Mouse (Mus musculus): Measurements from ENCODE around the gene Tmem82. TPM values are rescaled to one million over a fixed set of nuclear protein-coding genes. Genes with fewer than 3 reads are reported as not detected.

Gene Tmem82
- polyA plus RNA-seq, 1 experiment from 2014 or later: 8.4 TPM

DNA sequence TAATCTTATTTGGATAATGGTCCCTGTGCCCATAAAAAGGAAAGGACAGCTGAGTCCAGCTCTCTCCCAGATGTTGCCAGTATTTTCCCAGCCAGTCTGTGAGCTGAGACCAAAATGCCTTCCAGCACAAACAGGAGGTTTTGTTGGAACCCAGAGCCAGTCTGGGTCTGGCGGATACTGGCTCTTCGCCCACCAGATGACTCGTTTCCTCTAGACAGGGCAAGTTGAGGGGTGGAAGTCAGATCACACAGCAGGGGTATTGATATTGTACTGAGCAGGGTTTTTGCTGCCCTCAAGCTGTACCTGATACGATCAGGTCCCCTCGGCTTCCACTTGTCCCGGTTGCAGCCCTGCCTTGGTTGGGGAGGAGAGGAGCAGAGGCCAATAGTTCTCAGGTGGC lies 8.9 kb downstream of the Tmem82 start:
- H3K4me3 ChIP-seq (ENCODE audit: low read depth, low read length): no peak overlapping the region
- H3K9me3 ChIP-seq (ENCODE audit: control insufficient read depth, low read length): 0 out of 2 replicates have a peak, but pooled peaks cover 3% of the 10 kb centered on the region
- no peaks in the 10 kb centered on the region for H3K36me3 ChIP-seq (ENCODE audit: control insufficient read depth, insufficient read depth, low read length)
- ATAC-seq (replicated peaks; ENCODE audit: low FRiP score, low TSS enrichment, low read depth) (no peak), DNase-seq (ENCODE audit: low spot score) (no peak)
- no peaks in the 10 kb centered on the region for H3K27me3 ChIP-seq (replicated peaks; ENCODE audit: control insufficient read depth, insufficient read depth, low read length)
- H3K27ac ChIP-seq (ENCODE audit: low read depth): no peak overlapping the region
- H3K9ac ChIP-seq (ENCODE audit: low read length): no peak overlapping the region
- peaks cover 10% of the 10 kb centered on the region for H3K4me1 ChIP-seq (replicated peaks; ENCODE audit: control insufficient read depth, insufficient read depth, low read length)
- 68% methylated on average over 6 of the region's 6 CpGs for WGBS
- H3K4me2 ChIP-seq (ENCODE audit: low read length): no peak overlapping the region

DNA sequence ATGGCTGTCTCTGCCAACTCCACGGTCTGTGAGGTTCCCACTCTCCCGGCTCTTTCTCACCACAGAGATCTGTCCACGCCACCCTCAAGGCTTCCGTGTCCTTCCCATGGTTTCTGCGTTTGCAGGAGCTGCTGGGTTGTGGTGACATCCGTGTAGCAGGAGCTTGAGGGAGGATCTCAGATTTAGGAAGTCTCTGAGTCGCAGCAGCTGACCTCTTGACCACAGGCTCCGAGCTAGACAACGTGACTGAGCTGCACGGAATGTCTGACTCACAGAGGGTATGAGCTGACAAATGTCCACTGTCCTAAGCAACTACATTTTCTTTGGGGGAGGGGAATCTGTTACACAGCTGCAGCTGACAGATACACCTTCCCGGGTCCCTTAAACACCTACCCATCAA lies 12.6 kb downstream of the Tmem82 start, which contains the start of gene Fblim1:
Fblim1 (minus strand) TSS at position 236 of the 400 bp plus-strand sequence.
- Histone ChIP-seq H3K9me3 (ENCODE audit: control insufficient read depth, low read length) (0 out of 2 replicates have a peak, but pooled peaks cover 3% of the 10 kb centered on the region), H3K9ac (ENCODE audit: low read length) (no peak within 1 kb of the TSS), H3K4me2 (ENCODE audit: low read length) (no peak within 1 kb of the TSS), H3K4me1 (replicated peaks; ENCODE audit: control insufficient read depth, insufficient read depth, low read length) (peaks cover 18% of the 10 kb centered on the region), H3K36me3 (ENCODE audit: control insufficient read depth, insufficient read depth, low read length) (no peaks in the 10 kb centered on the region), H3K27ac (ENCODE audit: low read depth) (peak within 1 kb of the TSS; percentile 17; the same call in 1 of the 2 replicates), H3K4me3 (ENCODE audit: low read depth, low read length) (no peak within 1 kb of the TSS), H3K27me3 (replicated peaks; ENCODE audit: control insufficient read depth, insufficient read depth, low read length) (no peaks in the 10 kb centered on the region)
- ATAC-seq (replicated peaks; ENCODE audit: low FRiP score, low TSS enrichment, low read depth) (no peak), DNase-seq (ENCODE audit: low spot score) (no peak)
- 75% methylated on average over 11 of the region's 11 CpGs for WGBS

DNA sequence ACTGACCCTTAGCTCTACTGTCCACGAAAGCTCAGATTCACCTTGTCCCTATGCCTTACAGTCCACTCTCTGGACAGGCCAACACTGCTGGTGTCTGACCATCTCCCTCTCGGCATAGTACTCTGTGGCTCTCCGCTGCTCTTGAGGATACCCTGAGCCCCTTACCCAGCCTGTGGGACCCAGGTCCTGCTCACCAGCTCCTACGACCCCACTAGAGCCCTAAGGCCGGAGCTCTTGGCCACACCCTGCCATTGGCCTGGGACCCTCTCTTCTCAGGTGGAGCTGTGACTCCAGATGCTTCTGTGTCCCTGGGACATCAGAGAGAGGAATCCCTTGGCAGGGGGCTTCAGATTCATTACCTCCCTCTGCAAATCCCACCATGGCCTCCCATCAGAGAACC lies 13.0 kb downstream of the Tmem82 start:
- 86% methylated on average over 5 of the region's 5 CpGs for WGBS

DNA sequence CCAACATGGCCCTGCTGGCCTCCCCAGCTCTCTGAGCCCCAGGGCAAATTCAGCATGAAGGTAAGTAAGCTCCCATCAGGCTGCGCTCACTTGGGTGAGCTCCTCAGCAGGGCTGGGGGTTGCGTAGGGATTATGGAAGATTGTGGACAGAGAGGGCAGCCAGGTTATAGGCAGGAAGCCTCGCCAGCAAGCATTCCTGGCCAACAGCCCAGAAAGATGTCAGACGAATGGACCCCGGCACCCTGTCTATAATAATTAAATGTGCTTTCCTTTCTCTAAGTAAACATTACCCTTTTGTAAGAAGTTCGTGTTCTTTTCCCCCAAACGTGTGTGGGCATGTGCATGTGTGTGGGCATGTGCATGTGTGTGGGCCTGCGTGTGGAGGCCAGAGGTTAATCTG lies 13.9 kb downstream of the Tmem82 start:
- no peaks in the 10 kb centered on the region for H3K27me3 ChIP-seq (replicated peaks; ENCODE audit: control insufficient read depth, insufficient read depth, low read length)
- no peak overlapping the region for H3K4me2 ChIP-seq (ENCODE audit: low read length)
- H3K4me1 ChIP-seq (replicated peaks; ENCODE audit: control insufficient read depth, insufficient read depth, low read length): peaks cover 23% of the 10 kb centered on the region
- 0 out of 2 replicates have a peak, but pooled peaks cover 3% of the 10 kb centered on the region for H3K9me3 ChIP-seq (ENCODE audit: control insufficient read depth, low read length)
- WGBS: 26% methylated on average over 8 of the region's 8 CpGs
- ATAC-seq (replicated peaks; ENCODE audit: low FRiP score, low TSS enrichment, low read depth) (no peak), DNase-seq (ENCODE audit: low spot score) (no peak)
- H3K9ac ChIP-seq (ENCODE audit: low read length): no peak overlapping the region
- peak overlapping the region; percentile 17 for H3K27ac ChIP-seq (ENCODE audit: low read depth)
- H3K4me3 ChIP-seq (ENCODE audit: low read depth, low read length): no peak overlapping the region
- no peaks in the 10 kb centered on the region for H3K36me3 ChIP-seq (ENCODE audit: control insufficient read depth, insufficient read depth, low read length)

More for the DNA sequence above, 13.0 kb downstream of the Tmem82 start:
- no peak overlapping the region for H3K9ac ChIP-seq (ENCODE audit: low read length)
- H3K9me3 ChIP-seq (ENCODE audit: control insufficient read depth, low read length): 0 out of 2 replicates have a peak, but pooled peaks cover 3% of the 10 kb centered on the region
- no peaks in the 10 kb centered on the region for H3K36me3 ChIP-seq (ENCODE audit: control insufficient read depth, insufficient read depth, low read length)
- H3K27me3 ChIP-seq (replicated peaks; ENCODE audit: control insufficient read depth, insufficient read depth, low read length): no peaks in the 10 kb centered on the region
- no peak overlapping the region for H3K4me3 ChIP-seq (ENCODE audit: low read depth, low read length)
- H3K27ac ChIP-seq (ENCODE audit: low read depth): no peak overlapping the region
- no peak for ATAC-seq (replicated peaks; ENCODE audit: low FRiP score, low TSS enrichment, low read depth)
- peaks cover 18% of the 10 kb centered on the region for H3K4me1 ChIP-seq (replicated peaks; ENCODE audit: control insufficient read depth, insufficient read depth, low read length)
- no peak for DNase-seq (ENCODE audit: low spot score)
- no peak overlapping the region for H3K4me2 ChIP-seq (ENCODE audit: low read length)

DNA sequence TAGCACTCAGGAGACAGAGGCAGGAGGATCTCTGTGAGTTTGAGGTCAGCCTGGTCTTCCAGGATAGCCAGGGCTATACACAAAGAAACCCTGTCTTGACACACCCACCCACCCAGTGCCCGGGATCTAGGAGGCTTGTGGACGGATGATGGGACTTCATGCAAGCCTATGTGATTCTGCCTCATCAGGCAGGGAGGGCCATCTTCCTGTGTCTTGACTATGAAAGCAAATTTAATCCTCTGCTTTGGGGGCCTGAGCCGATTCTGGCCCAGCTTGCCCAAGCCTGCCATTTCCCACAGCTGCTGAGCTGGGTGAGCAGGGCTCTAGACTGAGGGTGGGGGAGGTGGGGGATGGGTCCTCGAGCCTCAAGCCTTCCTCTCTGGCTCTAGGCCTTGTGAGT lies 14.5 kb downstream of the Tmem82 start:
- H3K9ac ChIP-seq (ENCODE audit: low read length): no peak overlapping the region

DNA sequence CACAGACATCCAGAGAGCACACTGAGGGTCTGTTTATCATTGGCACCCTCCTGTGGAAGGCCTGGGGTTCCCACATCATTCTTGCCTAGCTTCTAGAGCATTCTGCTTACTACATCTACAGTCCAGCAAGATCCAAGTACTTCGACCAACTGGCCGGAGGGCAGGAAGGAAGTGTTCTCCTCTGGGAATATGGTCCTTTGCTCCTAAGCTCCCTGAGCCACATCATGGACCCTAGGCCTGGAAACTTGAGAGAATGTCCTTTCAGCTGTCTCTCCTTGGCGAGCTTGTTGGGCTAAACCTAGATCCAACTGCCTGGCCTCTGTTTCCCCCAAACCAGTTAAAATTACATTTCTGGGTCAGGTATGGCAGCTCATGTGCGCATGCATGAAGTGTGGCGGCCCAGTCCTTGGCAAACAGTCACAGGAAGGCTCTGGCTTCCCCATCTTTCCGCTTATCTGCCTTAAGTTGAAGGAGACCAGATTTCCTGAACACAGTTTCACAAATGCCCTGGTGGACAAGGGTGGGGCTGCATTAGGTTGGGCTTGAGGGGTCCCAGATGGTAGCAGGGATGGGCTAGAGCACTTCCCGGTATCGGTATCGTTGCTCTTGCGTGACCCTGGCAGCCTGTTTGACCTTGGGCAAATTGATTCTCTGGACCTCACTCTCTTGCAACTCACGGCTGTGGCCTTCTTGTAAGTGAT lies 15.8 kb downstream of the Tmem82 start:
- Histone ChIP-seq H3K36me3 (ENCODE audit: control insufficient read depth, insufficient read depth, low read length) (no peaks in the 10 kb centered on the region), H3K27ac (ENCODE audit: low read depth) (no peak overlapping the region), H3K27me3 (replicated peaks; ENCODE audit: control insufficient read depth, insufficient read depth, low read length) (no peaks in the 10 kb centered on the region), H3K9ac (ENCODE audit: low read length) (no peak overlapping the region), H3K4me1 (replicated peaks; ENCODE audit: control insufficient read depth, insufficient read depth, low read length) (peaks cover 27% of the 10 kb centered on the region), H3K9me3 (ENCODE audit: control insufficient read depth, low read length) (0 out of 2 replicates have a peak, but pooled peaks cover 3% of the 10 kb centered on the region), H3K4me3 (ENCODE audit: low read depth, low read length) (no peak overlapping the region), H3K4me2 (ENCODE audit: low read length) (no peak overlapping the region)
- DNase-seq (ENCODE audit: low spot score): no peak
- ATAC-seq (replicated peaks; ENCODE audit: low FRiP score, low TSS enrichment, low read depth): no peak
- WGBS: 71% methylated on average over 11 of the region's 11 CpGs

More for the DNA sequence above, 14.5 kb downstream of the Tmem82 start:
- DNase-seq (ENCODE audit: low spot score): no peak
- Histone ChIP-seq H3K9me3 (ENCODE audit: control insufficient read depth, low read length) (0 out of 2 replicates have a peak, but pooled peaks cover 3% of the 10 kb centered on the region), H3K36me3 (ENCODE audit: control insufficient read depth, insufficient read depth, low read length) (no peaks in the 10 kb centered on the region), H3K27ac (ENCODE audit: low read depth) (peak overlapping the region; percentile 17), H3K27me3 (replicated peaks; ENCODE audit: control insufficient read depth, insufficient read depth, low read length) (no peaks in the 10 kb centered on the region), H3K4me2 (ENCODE audit: low read length) (no peak overlapping the region), H3K4me1 (replicated peaks; ENCODE audit: control insufficient read depth, insufficient read depth, low read length) (peaks cover 23% of the 10 kb centered on the region), H3K4me3 (ENCODE audit: low read depth, low read length) (no peak overlapping the region)
- no peak for ATAC-seq (replicated peaks; ENCODE audit: low FRiP score, low TSS enrichment, low read depth)
- 64% methylated on average over 4 of the region's 4 CpGs for WGBS

DNA sequence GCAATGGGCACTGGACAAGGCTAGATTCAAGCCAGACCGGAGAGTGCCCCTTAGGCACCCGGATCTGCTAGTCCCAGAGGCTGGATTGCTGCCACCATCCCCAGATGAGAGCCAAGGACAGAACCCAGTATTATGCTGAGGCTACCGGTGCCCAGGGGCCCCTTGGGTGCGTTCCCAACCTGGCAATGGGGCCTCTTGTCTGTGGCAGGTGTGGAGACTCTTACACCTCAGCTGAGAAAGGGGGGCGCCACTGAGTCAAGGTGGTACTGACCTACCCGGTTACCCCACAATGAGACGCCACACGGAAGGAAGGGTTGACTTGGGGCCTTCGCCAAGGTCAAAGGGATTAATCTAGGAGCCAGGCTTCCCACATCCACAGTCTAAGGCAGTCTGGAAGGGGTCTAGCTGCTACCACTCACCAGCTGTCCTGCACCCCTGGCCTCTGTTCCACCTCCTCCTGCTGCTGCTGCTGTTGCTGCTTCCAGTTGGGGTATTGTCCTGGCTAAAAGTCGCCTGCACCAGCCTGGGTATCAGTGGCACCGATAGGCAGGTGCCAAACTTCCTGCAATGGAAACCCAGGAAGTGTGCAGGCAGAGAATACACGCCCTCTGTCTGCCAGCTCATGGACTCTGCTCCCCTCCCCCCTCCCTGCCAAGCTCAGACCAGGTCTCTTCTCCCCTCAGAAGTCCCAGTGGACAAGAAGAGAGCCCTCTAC lies 17.1 kb downstream of the Tmem82 start:
- peaks cover 30% of the 10 kb centered on the region for H3K4me1 ChIP-seq (replicated peaks; ENCODE audit: control insufficient read depth, insufficient read depth, low read length)
- H3K36me3 ChIP-seq (ENCODE audit: control insufficient read depth, insufficient read depth, low read length): no peaks in the 10 kb centered on the region
- no peak overlapping the region for H3K4me3 ChIP-seq (ENCODE audit: low read depth, low read length)
- DNase-seq (ENCODE audit: low spot score) (no peak), ATAC-seq (replicated peaks; ENCODE audit: low FRiP score, low TSS enrichment, low read depth) (no peak)
- no peaks in the 10 kb centered on the region for H3K27me3 ChIP-seq (replicated peaks; ENCODE audit: control insufficient read depth, insufficient read depth, low read length)
- 79% methylated on average over 12 of the region's 12 CpGs for whole genome bisulfite sequencing
- H3K9ac ChIP-seq (ENCODE audit: low read length): no peak overlapping the region
- no peak overlapping the region for H3K4me2 ChIP-seq (ENCODE audit: low read length)
- H3K9me3 ChIP-seq (ENCODE audit: control insufficient read depth, low read length): no peaks in the 10 kb centered on the region
- no peak overlapping the region for H3K27ac ChIP-seq (ENCODE audit: low read depth)

GRCm38 (mm10) chr4:141600364-141600763 lies 18.1 kb downstream of the Tmem82 start:
- H3K27ac ChIP-seq (ENCODE audit: low read depth): peak overlapping the region; percentile 96
- H3K9me3 ChIP-seq (ENCODE audit: control insufficient read depth, low read length): no peaks in the 10 kb centered on the region
- peak overlapping the region; percentile 92; the same call in 1 of the 2 replicates for H3K9ac ChIP-seq (ENCODE audit: low read length)
- no peaks in the 10 kb centered on the region for H3K27me3 ChIP-seq (replicated peaks; ENCODE audit: control insufficient read depth, insufficient read depth, low read length)
- DNase-seq (ENCODE audit: low spot score): peak; percentile 63
- H3K4me3 ChIP-seq (ENCODE audit: low read depth, low read length): no peak overlapping the region
- H3K4me2 ChIP-seq (ENCODE audit: low read length): peak overlapping the region; percentile 63
- ATAC-seq (replicated peaks; ENCODE audit: low FRiP score, low TSS enrichment, low read depth): no peak
- peaks cover 3% of the 10 kb centered on the region for H3K36me3 ChIP-seq (ENCODE audit: control insufficient read depth, insufficient read depth, low read length)
- H3K4me1 ChIP-seq (replicated peaks; ENCODE audit: control insufficient read depth, insufficient read depth, low read length): peaks cover 28% of the 10 kb centered on the region
- WGBS: 21% methylated on average over 6 of the region's 6 CpGs
